Mouse (Mus musculus): Measurements from ENCODE around the gene Thegl.
"Not testable (repeated sequence)": the region's sequence is repeated elsewhere in the genome, so short reads cannot be mapped to it uniquely, and the experiment has no call there.

GRCm38 (mm10) chr5:76971115-76971514 is 44.7 kb upstream of the Thegl start:
- TF ChIP-seq GATA1, TAL1 (IDR thresholded peaks at IDR 0.05; ENCODE audit: low read length): not testable (repeated sequence)

All from erythroblast, embryonic 14.5 days (primary cell).